Mouse (Mus musculus) heart, postnatal 0 days (tissue): ENCODE measurements around the gene C130073F10Rik.

Source experiments
- CTCF ChIP-seq: IDR thresholded peaks from 2 replicates; pipeline ENCODE4 v1.5.1; 2016; ENCODE audit warnings: antibody characterized with exemption, control low read depth, low read depth
- EP300 ChIP-seq: IDR thresholded peaks from 2 replicates; pipeline ENCODE4 v1.6.1; 2016; ENCODE audit warnings: antibody characterized with exemption, low read depth

GRCm38 (mm10) chr4:101860873-101861272 is 32.7 kb downstream of the C130073F10Rik start:
- TF ChIP-seq CTCF, result peak; percentile 47
- no peak for TF ChIP-seq EP300
